Mouse (Mus musculus) neutrophil, adult 65 days (primary cell): ENCODE data around the gene Rnf38. TPM values are rescaled to one million over a fixed set of nuclear protein-coding genes. Genes with fewer than 3 reads are reported as not detected.

Source experiments
- total RNA-seq: library from RNA; stranded (reverse); gene quantifications from 2 replicates; pipeline ENCODE4 v1.2.4, GENCODE M21; 2023

Rnf38 gene
- 98.4 and 108 TPM in 2 replicates for total RNA-seq

GRCm38 (mm10) chr4:44233713-44234003 is at the start of gene Rnf38:
Rnf38 (minus strand) TSS chr4:44233789.

GRCm38 (mm10) chr4:44083945-44084344 is 149.6 kb downstream of the Rnf38 start, which contains the start of gene Gne:
Gne (minus strand) TSS chr4:44084177.

Other genes starting within 250 kb of the Rnf38 start
- 163 and 167 TPM in 2 replicates for gene Clta, start 229.3 kb downstream of the Rnf38 start, total RNA-seq
- 17.8 and 21.8 TPM in 2 replicates for gene Gne, start 149.6 kb downstream of the Rnf38 start, total RNA-seq
- gene Melk, start 67.1 kb upstream of the Rnf38 start, total RNA-seq, result 9.8 and 10.0 TPM in 2 replicates